Mouse (Mus musculus): ENCODE measurements at regions not wholly inside any gene's neighbourhood (a gene's known extent, or its start where the extent isn't known, plus 50 kb on each side); places are given as distances from the start of the nearest gene placed in this dataset.

- DNase-seq (ENCODE audit: low read depth) = peak; percentile 57
- no peak for TF ChIP-seq POLR2A (IDR thresholded peaks at IDR 0.05; ENCODE audit: borderline replicate concordance, extremely low read depth, insufficient read depth, insufficient read length, poor library complexity, severe bottlenecking)
- no peak for TF ChIP-seq CTCF (IDR thresholded peaks at IDR 0.05; ENCODE audit: borderline replicate concordance, extremely low read depth, insufficient read depth, insufficient read length)
These were observed 764.5 kb downstream of the Vgll3 start for GRCm38 (mm10) chr16:66579551-66579950.

DNA sequence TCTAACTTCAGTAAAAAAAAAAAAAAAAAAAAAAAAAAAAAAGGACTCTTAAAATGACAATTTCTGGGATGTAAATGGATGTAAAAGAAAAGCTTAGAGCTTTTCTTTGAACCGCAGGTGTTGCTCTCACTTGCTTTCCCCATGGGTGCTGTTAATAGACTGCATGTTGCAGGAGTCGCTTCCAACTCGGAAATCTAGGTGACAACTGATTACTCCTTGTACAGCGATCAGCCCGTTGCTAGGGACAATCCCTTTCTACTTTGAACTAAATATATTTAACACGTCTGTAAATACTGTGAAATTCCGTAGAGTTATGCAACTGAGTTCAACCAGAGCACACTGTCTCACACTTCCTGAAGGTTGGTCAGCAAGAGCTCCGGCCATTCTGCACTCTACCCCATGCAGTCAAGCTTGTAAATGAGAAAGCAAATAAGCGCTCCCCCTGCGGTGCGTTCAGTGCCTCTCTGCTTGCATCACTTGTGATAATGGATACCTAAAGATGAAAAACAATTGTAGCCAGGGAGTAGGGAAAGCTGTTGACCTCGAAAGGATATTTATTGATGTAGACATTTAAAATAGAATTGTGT is 770.7 kb downstream of the Vgll3 start:
- no peak for TF ChIP-seq POLR2A (IDR thresholded peaks at IDR 0.05; ENCODE audit: borderline replicate concordance, extremely low read depth, insufficient read depth, insufficient read length, poor library complexity, severe bottlenecking)
- peak; percentile 5; the same call in 1 of the 2 replicates for TF ChIP-seq CTCF (IDR thresholded peaks at IDR 0.05; ENCODE audit: borderline replicate concordance, extremely low read depth, insufficient read depth, insufficient read length)
- peak; percentile 76 for DNase-seq (ENCODE audit: low read depth)

GRCm38 (mm10) chr16:66602211-66602610 is 787.2 kb downstream of the Vgll3 start:
- TF ChIP-seq POLR2A (IDR thresholded peaks at IDR 0.05; ENCODE audit: borderline replicate concordance, extremely low read depth, insufficient read depth, insufficient read length, poor library complexity, severe bottlenecking) = no peak
- TF ChIP-seq CTCF (IDR thresholded peaks at IDR 0.05; ENCODE audit: borderline replicate concordance, extremely low read depth, insufficient read depth, insufficient read length) = peak; percentile 16; the same call in 1 of the 2 replicates
- no peak for DNase-seq (ENCODE audit: low read depth)

DNA sequence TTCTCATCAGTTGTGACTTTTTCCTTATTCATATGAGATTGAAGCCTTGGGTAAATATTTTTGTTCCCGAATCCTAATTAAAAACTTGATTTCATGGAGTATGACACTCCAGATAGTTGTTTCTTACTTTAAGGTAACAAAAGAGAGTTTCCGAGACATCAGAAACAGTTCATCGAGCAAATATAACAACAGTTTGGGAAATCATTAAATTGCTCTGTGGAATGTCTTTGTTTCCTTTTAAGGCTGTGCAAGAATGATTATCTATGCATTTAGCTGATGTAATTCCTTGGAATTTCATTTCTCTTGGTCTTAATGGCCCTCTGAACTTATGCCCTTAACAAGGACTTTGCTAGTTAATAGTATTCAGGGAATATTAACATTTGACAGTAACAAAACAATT is 787.6 kb downstream of the Vgll3 start:
- TF ChIP-seq CTCF (IDR thresholded peaks at IDR 0.05; ENCODE audit: borderline replicate concordance, extremely low read depth, insufficient read depth, insufficient read length) (no peak), POLR2A (IDR thresholded peaks at IDR 0.05; ENCODE audit: borderline replicate concordance, extremely low read depth, insufficient read depth, insufficient read length, poor library complexity, severe bottlenecking) (no peak)
- no peak for DNase-seq (ENCODE audit: low read depth)

GRCm38 (mm10) chr16:66603825-66604224 is 788.8 kb downstream of the Vgll3 start:
- DNase-seq (ENCODE audit: low read depth) = peak; percentile 30
- no peak for TF ChIP-seq CTCF (IDR thresholded peaks at IDR 0.05; ENCODE audit: borderline replicate concordance, extremely low read depth, insufficient read depth, insufficient read length)
- no peak for TF ChIP-seq POLR2A (IDR thresholded peaks at IDR 0.05; ENCODE audit: borderline replicate concordance, extremely low read depth, insufficient read depth, insufficient read length, poor library complexity, severe bottlenecking)

Data from brain, embryonic 14.5 days (tissue).